Mouse (Mus musculus) C2C12 (cell line): Measurements from ENCODE around the gene Ranbp17. TPM values are rescaled to one million over a fixed set of nuclear protein-coding genes. Genes with fewer than 3 reads are reported as not detected.

ENCODE experiments used
- H3K27me3 ChIP-seq: one replicate; pipeline ENCODE4 v1.6.1; 2011; ENCODE audit not compliant: control insufficient read depth, insufficient read depth, insufficient read length
- H3K36me3 ChIP-seq: one replicate; pipeline ENCODE4 v1.6.1; 2011; ENCODE audit not compliant: control insufficient read depth, insufficient read depth
- H3K4me3 ChIP-seq: one replicate; pipeline ENCODE4 v1.5.1; 2011; ENCODE audit warnings: mild to moderate bottlenecking, control low read depth; ENCODE audit not compliant: poor library complexity, insufficient read depth, severe bottlenecking
- H3K79me2 ChIP-seq: one replicate; pipeline ENCODE4 v1.6.1; 2011; ENCODE audit not compliant: control insufficient read depth, insufficient read depth
- H3K79me3 ChIP-seq: one replicate; pipeline ENCODE4 v1.6.1; 2011; ENCODE audit warnings: low read depth, control low read depth
- H3ac ChIP-seq: one replicate; pipeline ENCODE3; 2011; ENCODE audit warnings: low read depth; ENCODE audit not compliant: control insufficient read depth, insufficient read length
- CEBPB ChIP-seq: IDR thresholded peaks from one replicate; pipeline ENCODE4 v1.6.1; 2011; ENCODE audit warnings: low read depth, mild to moderate bottlenecking, control low read depth, moderate library complexity
- CTCF ChIP-seq: IDR thresholded peaks from one replicate; pipeline ENCODE4 v1.5.1; 2011; ENCODE audit not compliant: control insufficient read depth, insufficient read depth, insufficient read length
- FOSL1 ChIP-seq: IDR thresholded peaks from one replicate; pipeline ENCODE4 v1.8.0; 2011; ENCODE audit warnings: mild to moderate bottlenecking, low read length; ENCODE audit not compliant: poor library complexity, insufficient read depth, severe bottlenecking
- MAX ChIP-seq: IDR thresholded peaks from one replicate; pipeline ENCODE4 v1.6.1; 2011; ENCODE audit warnings: mild to moderate bottlenecking, control low read depth
- MYOD1 ChIP-seq: IDR thresholded peaks from one replicate; pipeline ENCODE4 v1.6.1; 2011; ENCODE audit warnings: low read depth; ENCODE audit not compliant: control insufficient read depth, insufficient read length
- MYOG ChIP-seq: IDR thresholded peaks from one replicate; pipeline ENCODE4 v1.6.1; 2011; ENCODE audit not compliant: control insufficient read depth, insufficient read length; ENCODE audit errors: extremely low read depth
- USF1 ChIP-seq: IDR thresholded peaks from one replicate; pipeline ENCODE4 v1.6.1; 2011; ENCODE audit warnings: low read depth, mild to moderate bottlenecking, control low read depth, moderate library complexity
- polyA plus RNA-seq: library from polyadenylated mRNA; unstranded; fragments of >200 nt; fragmentation: generic; extraction: Trizol; gene quantifications from one replicate; pipeline ENCODE4 v1.2.1, GENCODE M21; 2012; ENCODE audit warnings: missing spikeins

The Ranbp17 gene
- polyA plus RNA-seq, 1 experiment = not detected

DNA sequence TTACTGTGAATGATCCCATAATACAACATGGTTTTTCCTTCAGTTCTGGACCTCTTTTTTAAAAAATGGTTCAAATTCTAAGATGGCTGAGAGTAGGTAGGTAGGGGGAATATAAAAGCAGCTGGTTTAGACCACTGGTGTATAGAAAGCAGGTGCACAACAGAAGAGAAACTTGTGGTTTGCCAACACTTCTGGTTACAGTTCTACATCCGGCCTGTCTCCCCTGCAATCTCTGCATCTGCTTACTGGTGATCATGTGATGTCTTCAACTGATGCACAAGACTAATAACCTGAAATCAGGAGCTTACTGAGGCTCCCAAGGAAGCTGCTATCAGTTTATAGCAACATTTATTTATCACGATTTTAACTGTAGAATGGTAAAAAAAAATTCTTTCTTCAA lies 164.3 kb downstream of the Ranbp17 start:
- no peaks in the 10 kb centered on the region for H3K79me3 ChIP-seq
- no peak overlapping the region for H3K4me3 ChIP-seq
- H3ac ChIP-seq = no peak overlapping the region
- TF ChIP-seq CTCF = no peak
- H3K27me3 ChIP-seq = no peaks in the 10 kb centered on the region
- H3K79me2 ChIP-seq = no peaks in the 10 kb centered on the region
- H3K36me3 ChIP-seq = no peaks in the 10 kb centered on the region

DNA sequence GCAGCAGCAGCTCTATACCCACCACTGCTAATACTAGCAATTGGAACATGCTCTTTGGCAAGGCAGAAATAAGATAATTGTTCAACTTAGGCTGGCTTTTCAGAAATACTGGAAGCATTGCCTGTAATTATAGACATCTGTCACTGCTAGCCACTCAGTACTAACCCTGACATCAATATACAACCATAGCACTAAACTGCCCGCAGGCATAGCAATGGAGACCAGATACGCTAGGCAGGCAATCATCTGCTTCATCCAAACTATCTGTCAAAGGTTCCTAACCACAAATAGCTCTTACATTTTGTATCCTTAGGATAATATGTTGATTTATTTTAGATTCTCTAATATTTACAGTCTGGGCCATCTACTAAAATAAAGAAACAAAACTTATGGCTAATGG lies 171.5 kb downstream of the Ranbp17 start:
- no peak overlapping the region for H3ac ChIP-seq
- H3K27me3 ChIP-seq = no peaks in the 10 kb centered on the region
- H3K79me2 ChIP-seq = no peaks in the 10 kb centered on the region
- H3K4me3 ChIP-seq = no peak overlapping the region
- H3K36me3 ChIP-seq = no peaks in the 10 kb centered on the region
- H3K79me3 ChIP-seq = no peaks in the 10 kb centered on the region
- TF ChIP-seq MYOD1 (no peak), MYOG (no peak), USF1 (no peak), MAX (no peak), FOSL1 (no peak), CTCF (no peak)

DNA sequence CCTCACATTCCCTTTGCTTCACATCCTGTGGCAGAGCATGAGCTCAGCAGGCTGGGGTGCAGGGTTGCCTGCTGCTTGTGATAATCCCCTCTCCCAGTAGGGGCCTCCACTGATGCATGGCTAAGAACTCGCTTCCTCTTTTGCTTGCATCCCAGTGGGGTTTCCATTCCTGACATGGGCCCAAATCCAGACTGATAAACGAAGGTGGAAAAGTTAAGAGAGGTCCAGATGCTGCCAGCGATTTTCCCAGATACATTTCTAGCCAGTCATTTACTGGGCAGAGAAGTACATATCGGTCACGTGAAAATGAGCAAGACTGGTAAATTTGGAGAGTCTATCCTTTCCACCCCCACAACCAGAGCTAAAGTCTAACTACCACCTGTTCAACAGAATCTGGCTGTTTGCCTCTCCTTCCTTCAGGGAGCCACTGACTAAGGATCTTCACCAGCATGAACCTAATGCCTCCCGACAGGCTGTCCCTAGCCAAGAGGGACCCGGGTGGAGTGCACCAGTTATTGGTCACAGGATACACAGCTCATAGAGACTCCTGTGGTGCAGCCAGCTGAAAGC lies 176.9 kb downstream of the Ranbp17 start:
- Histone ChIP-seq H3K79me2 (no peaks in the 10 kb centered on the region), H3K36me3 (no peaks in the 10 kb centered on the region), H3K4me3 (no peak overlapping the region), H3ac (no peak overlapping the region), H3K27me3 (no peaks in the 10 kb centered on the region), H3K79me3 (no peaks in the 10 kb centered on the region)
- TF ChIP-seq USF1 (no peak), MYOG (no peak), FOSL1 (no peak), MYOD1 (no peak), CEBPB (no peak), MAX (no peak), CTCF (no peak)

DNA sequence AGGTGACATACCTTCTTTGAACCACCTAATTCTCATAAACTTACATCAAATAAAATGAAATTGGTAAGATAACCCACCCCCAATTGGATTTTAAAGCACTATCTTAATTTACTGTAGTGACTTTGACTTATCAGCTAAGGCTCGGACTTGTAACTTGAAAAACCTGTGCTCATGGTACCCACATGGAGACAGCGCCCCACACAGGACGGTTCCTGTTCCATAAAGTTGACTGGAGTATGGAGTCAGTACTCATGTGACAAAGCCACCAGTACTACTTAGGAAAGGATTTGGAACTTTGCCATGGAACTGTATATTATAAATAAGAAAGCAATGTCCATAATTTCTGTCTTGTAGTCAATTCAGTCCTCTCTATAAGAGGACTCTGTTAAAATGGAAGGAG lies 177.9 kb downstream of the Ranbp17 start:
- Histone ChIP-seq H3K79me3 (no peaks in the 10 kb centered on the region), H3ac (no peak overlapping the region), H3K36me3 (no peaks in the 10 kb centered on the region), H3K27me3 (no peaks in the 10 kb centered on the region), H3K4me3 (no peak overlapping the region), H3K79me2 (no peaks in the 10 kb centered on the region)
- no peak for TF ChIP-seq FOSL1

DNA sequence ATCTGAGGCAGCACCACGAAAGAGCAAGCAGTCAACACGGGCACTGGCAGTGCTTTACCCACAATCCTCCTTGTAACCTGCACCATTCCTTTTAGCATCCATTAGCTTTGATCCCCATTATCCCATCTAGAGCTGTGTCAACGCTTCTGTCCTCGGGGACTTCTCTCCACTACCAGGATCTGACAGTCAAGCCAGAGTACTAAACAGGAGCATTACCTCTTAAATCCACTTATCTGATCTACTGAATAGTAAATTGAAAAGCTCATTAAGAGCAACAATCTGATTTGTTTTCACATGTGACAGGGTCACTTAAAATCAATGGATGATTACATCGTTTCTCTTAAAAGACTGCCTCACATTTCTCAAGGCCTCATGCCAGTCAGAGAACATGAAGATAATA lies 181.4 kb downstream of the Ranbp17 start:
- no peaks in the 10 kb centered on the region for H3K27me3 ChIP-seq
- TF ChIP-seq MYOG (no peak), FOSL1 (no peak), MYOD1 (no peak)
- H3K4me3 ChIP-seq = no peak overlapping the region
- H3K79me2 ChIP-seq = no peaks in the 10 kb centered on the region
- no peaks in the 10 kb centered on the region for H3K36me3 ChIP-seq
- no peak overlapping the region for H3ac ChIP-seq
- no peaks in the 10 kb centered on the region for H3K79me3 ChIP-seq

DNA sequence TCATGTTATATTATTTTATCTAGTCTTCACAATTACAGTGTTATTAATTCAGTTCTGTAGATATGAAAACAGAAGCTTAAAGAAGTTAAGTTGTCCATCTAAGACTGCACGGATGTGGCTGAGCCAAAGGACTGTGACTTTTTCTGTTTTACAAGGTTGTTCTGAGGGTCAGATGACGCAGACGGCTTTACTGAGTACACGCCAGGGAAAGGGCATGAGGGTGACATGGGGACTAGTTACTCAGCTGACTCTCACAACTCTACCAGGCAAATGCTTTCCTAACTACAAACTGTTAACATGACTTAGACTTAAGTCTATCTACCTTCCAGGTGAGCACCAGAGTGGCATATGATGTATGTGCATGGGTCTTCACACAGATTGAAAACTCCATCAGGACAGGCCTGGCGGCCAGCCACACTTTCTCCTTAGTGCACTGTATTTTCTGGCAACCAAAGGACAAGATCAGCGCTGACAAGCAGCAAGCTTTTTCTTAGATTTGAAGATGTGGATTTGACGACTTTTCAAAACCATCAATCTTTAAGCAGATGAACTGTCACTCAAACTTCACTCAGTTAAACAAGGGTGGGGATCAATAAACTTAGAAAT lies 194.4 kb downstream of the Ranbp17 start:
- Histone ChIP-seq H3K36me3 (no peaks in the 10 kb centered on the region), H3ac (no peak overlapping the region), H3K27me3 (no peaks in the 10 kb centered on the region), H3K79me2 (no peaks in the 10 kb centered on the region), H3K4me3 (no peak overlapping the region), H3K79me3 (no peaks in the 10 kb centered on the region)
- TF ChIP-seq MAX (no peak), FOSL1 (no peak)

DNA sequence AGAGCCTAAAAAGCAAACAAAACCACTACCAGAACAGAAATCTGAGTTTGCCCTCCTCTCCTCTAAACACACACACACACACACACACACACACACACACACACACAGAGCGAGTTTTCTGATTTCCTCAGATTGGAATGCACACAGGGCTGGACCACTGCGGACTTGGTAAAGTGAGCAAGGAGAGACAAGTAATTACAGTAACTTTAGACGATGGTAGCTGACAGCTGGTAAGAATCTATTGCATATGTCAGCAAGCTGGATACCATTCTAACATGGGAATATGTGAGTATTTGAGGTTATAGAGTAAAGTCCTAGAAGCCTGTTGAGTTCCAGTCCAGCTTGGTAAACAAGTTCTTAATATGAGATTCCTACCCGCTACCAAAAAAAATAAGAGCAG lies 204.0 kb downstream of the Ranbp17 start:
- Histone ChIP-seq H3K27me3 (no peaks in the 10 kb centered on the region), H3ac (no peak overlapping the region), H3K4me3 (no peak overlapping the region), H3K79me2 (no peaks in the 10 kb centered on the region), H3K36me3 (no peaks in the 10 kb centered on the region), H3K79me3 (no peaks in the 10 kb centered on the region)
- TF ChIP-seq CEBPB = no peak
- no peak for TF ChIP-seq CTCF
- no peak for TF ChIP-seq USF1
- no peak for TF ChIP-seq MYOD1
- no peak for TF ChIP-seq MAX
- no peak for TF ChIP-seq FOSL1
- no peak for TF ChIP-seq MYOG
